Mouse (Mus musculus) testis, postnatal 10 days (tissue): ENCODE data around the gene Krtap21-1.

Source experiments
- DNase-seq: peaks from one replicate; pipeline ENCODE4 v3.0.0; 2021; ENCODE audit warnings: low spot score

Krtap21-1 gene

GRCm38 (mm10) chr16:89403768-89404167, at the start of gene Krtap21-1:
Gene Krtap21-1, minus strand, starts transcription at chr16:89403868.
- no peak for DNase-seq

- DNase-seq: no peak
Measured at GRCm38 (mm10) chr16:89429586-89429985, 25.9 kb upstream of the Krtap21-1 start.

DNA sequence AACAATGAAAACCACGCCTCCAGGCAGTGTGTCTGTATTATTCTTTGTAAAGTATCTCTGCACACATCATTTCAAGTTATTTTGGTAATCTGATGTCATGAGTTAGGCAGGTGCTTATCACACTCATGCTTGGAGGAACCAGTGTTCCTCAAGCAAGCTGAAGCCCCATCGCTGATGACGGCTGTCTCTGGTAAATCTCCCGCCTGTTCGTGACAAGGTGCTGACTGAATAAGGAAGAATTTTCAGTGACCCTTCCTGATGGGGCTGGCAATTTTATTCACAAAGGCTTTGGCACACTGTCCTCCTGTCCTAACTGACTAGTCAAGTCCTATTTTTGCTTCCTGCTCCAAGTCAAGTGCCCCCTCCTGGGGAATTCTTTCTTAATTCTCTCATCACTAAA, 21.6 kb upstream of the Krtap21-1 start:
- DNase-seq: no peak

DNA sequence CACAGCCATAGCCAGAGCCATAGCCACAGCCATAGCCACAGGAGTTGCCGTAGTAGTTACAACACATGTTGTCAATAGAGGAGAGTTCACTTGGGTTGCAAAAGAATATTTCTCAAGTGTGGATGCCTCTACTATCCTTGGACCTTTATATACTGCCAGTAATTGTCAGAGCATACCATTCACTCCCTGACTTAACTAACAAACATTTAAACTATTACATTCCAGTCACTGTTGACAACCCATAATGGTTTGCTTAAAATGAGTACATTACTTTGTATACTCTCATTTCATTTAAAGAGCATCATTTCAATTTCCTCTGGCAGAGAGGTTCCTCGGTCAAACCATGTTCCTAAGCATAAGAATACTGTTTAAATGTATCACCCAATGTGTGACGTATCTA, 16.3 kb upstream of the Krtap21-1 start, which contains the start of gene Krtap6-2:
Gene Krtap6-2, minus strand, starts transcription at position 101 of the 400 bp plus-strand sequence.
- no peak for DNase-seq

DNA sequence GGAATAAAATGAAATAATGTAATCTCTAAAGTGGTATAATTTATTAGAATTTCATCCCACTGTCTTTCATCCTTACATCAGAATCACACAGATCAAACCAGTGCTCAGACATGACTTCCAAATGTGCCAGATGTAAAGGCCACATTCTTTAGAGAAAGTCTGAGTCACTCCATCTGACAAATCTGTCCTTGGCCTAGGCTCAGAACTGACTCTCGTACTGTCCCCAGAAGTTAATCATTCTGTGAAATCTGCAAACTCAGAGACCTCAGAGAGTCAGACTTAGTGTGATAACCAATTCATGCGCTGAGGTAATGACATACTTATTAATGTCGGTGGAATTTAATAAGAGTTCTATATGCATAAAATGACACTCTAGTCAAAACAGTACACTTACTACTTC, 12.6 kb upstream of the Krtap21-1 start:
- no peak for DNase-seq

- DNase-seq: no peak
Measured at GRCm38 (mm10) chr16:89410345-89411068, 6.8 kb upstream of the Krtap21-1 start.

DNA sequence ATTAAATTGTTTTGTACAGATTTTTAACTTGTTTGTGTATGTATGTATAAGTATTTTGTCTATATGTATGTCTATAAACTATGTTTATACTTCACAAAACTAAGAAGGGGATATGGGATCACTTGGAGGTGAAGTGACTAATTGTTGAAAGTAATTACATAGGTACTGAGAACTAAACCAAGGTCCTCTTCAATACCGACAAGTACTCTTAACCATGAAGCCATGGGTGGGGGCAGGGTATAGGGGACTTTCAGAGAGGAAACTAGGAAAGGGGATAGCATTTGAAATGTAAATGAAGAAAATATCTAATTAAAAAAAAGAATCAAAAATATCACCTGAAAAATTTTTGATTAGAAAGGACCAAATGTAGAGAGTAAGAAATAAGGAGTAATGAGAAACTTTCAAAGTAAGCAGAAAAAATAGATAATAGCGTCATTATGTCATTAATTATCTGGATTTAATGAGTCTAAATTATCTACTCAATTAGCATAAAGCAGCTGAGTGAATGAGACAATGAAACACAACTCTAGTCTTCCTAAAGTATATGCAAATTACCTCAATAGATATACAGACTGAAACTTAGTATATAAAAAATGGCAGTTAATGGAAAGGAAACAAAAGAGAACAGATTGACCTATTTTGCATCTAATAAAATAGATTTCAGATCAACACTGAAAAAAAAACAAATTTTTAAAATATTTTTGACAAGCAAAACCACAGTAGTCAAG, 30.8 kb downstream of the Krtap21-1 start:
- no peak for DNase-seq
